Mouse (Mus musculus) limb, embryonic 11.5 days (tissue): ENCODE data around the gene Nrp1. TPM values are rescaled to one million over a fixed set of nuclear protein-coding genes. Genes with fewer than 3 reads are reported as not detected.

ENCODE experiments used
- ATAC-seq: fragments of 200-750 bp; cut with Nextera tagmentation; 2 replicates; pipeline ENCODE4 v1.8.0; 2017; ENCODE audit warnings: low read depth; ENCODE audit not compliant: insufficient number of reproducible peaks, low FRiP score, low TSS enrichment
- DNase-seq: peaks from one replicate; pipeline ENCODE4 v3.0.0-alpha.2; 2015; ENCODE audit warnings: low spot score
- H3K27ac ChIP-seq: fragments of 300-500 bp; sonication (generic); replicated peaks from 2 replicates; pipeline ENCODE4 v1.5.1; 2014; ENCODE audit warnings: low read depth, mild to moderate bottlenecking, low read length
- H3K27me3 ChIP-seq: fragments of 300-500 bp; sonication (generic); 2 replicates; pipeline ENCODE4 v1.6.1; 2014; ENCODE audit warnings: mild to moderate bottlenecking, low read length, mixed read lengths; ENCODE audit not compliant: control insufficient read depth, insufficient read depth
- H3K36me3 ChIP-seq: fragments of 300-500 bp; sonication (generic); 2 replicates; pipeline ENCODE4 v1.6.1; 2014; ENCODE audit warnings: mild to moderate bottlenecking, low read length, moderate library complexity, mixed read lengths; ENCODE audit not compliant: control insufficient read depth, insufficient read depth
- H3K4me1 ChIP-seq: fragments of 300-500 bp; sonication (generic); 2 replicates; pipeline ENCODE4 v1.6.1; 2014; ENCODE audit warnings: low read length, mixed read lengths; ENCODE audit not compliant: control insufficient read depth, insufficient read depth
- H3K4me2 ChIP-seq: fragments of 300-500 bp; sonication (generic); 2 replicates; pipeline ENCODE4 v1.6.1; 2014; ENCODE audit warnings: low read depth, mild to moderate bottlenecking, moderate library complexity; ENCODE audit not compliant: severe bottlenecking
- H3K4me3 ChIP-seq: fragments of 300-500 bp; sonication (generic); 2 replicates; pipeline ENCODE4 v1.5.1; 2014; ENCODE audit warnings: low read depth, low read length
- H3K9ac ChIP-seq: fragments of 300-500 bp; sonication (generic); 2 replicates; pipeline ENCODE4 v1.6.1; 2014; ENCODE audit warnings: mild to moderate bottlenecking, low read length
- H3K9me3 ChIP-seq: fragments of 300-500 bp; sonication (generic); 2 replicates; pipeline ENCODE4 v1.6.1; 2016; ENCODE audit warnings: low read length; ENCODE audit not compliant: control insufficient read depth
- WGBS: fragments of 180-500 bp; shearing (Covaris S2); extraction: QIAGEN DNeasy Blood & Tissue Kit; methylation state at CpG from one replicate; pipeline ENCODE4 v1.1.7; 2014; 5-methylcytosine and 5-hydroxymethylcytosine counted together
- polyA plus RNA-seq: library from polyadenylated mRNA; unstranded; fragments of >200 nt; fragmentation: Nextera tagmentation; extraction: Ambion mirVana; gene quantifications from 2 replicates; pipeline ENCODE4 v1.2.1, GENCODE M21; 2014

Nrp1 gene
- polyA plus RNA-seq, 1 experiment from 2014 or later = 51.1 TPM

DNA sequence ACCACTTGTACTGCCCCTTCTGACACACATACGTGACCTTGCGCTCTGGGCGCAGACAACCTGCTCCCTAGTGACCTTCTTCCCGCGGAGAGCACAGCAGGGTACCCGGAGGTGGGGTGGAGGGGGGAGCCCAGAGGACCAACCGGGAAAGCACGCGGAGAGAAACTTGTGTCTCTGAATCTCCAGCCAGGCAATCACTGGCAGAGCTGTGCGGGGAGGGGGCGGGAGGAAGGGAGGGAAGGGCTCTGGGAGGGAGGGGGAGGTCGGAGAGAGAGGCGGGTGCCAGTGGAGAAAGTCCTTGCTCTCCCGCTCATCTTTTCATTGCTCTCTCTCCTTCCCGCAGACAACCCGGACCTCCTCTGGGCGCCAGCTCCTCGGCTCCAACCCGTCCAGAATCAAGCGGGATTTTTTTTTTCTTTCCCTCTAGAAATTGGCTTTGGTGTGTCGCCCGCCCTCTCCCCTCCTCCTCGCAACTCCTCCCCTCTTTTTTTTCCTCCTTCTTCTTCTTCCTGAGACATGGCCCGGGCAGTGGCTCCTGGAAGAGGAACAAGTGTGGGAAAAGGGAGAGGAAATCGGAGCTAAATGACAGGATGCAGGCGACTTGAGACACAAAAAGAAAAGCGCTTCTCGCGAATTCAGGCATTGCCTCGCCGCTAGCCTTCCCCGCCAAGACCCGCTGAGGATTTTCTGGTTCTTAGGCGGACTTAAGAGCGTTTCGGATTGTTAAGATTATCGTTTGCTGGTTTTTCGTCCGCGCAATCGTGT, 534 bp downstream of the Nrp1 start:
- Histone ChIP-seq H3K9ac (peak overlapping the region; percentile 87), H3K27ac (peak overlapping the region; percentile 90), H3K27me3 (no peaks in the 10 kb centered on the region), H3K4me1 (peaks cover 14% of the 10 kb centered on the region), H3K4me2 (peak overlapping the region; percentile 100), H3K4me3 (peak overlapping the region; percentile 73), H3K9me3 (no peaks in the 10 kb centered on the region), H3K36me3 (no peaks in the 10 kb centered on the region)
- DNase-seq (peak; percentile 70), ATAC-seq (peak; percentile 8; the same call in 1 of the 2 replicates)
- WGBS = under 1% methylated on average over 40 of the region's 41 CpGs

DNA sequence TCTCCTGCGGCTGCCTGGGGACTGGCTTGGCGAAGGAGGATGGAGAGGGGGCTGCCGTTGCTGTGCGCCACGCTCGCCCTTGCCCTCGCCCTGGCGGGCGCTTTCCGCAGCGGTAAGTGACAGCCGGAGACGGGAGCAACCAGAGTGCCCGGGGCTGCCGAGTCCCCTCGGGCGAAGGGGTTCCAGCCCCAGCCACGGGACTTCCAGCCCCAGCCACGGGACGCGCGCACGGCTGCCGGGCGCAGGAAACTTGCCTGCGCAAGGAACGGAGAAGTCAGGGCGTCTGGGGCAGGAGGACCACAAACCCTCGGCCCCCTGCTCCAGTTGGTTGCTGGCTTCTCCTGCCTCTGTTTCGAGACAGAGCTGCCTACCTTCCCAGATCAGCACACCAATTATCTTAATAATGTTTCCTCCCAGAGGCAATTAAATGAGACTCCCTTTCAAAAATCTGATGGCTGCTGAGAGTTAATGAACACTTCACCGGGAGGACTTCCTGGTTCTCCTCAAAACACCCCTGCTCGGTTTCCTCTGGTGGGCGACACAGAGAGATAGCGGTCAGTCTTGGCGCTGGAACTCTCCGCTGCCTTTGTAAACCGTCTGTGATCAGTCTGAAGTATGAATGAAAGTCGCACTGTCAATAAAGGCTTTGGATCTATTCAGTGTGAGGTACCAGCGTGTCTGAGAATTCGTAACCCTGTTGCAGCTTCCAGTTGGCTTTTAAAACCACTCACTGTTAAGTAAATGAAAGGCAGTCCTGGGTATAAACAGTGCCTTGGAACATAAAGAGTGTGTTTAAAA, 1.3 kb downstream of the Nrp1 start:
- Histone ChIP-seq H3K4me1 (peaks cover 14% of the 10 kb centered on the region), H3K9ac (peak overlapping the region; percentile 87)
- WGBS = under 1% methylated on average over 40 of the region's 40 CpGs

DNA sequence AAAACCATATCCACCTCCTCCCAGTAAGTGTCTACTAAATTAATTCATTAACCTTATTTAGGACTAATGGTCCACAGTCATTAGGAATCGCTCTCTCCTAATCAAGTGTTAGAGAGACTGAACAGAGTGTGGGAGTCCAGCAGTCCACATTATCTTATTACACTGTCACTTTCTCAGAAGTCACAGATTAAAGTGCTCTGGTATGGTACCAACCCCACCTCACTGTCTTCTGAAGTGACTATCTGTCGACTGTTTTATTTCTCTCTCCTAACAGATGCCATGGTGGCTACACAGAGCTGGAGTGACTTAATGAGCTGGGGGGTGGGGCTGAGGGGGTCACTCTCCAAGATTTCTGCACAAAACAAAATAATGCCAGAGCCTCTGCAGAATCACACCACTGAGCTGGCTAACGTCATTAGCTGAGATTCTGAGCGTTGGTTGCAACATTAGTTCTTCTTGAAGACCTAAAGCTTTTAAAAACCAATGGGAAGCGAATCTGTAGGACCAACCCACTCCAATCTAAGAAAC, 3.0 kb downstream of the Nrp1 start:
- H3K9me3 ChIP-seq = no peaks in the 10 kb centered on the region
- no peak overlapping the region for H3K27ac ChIP-seq
- H3K4me3 ChIP-seq = peak overlapping the region; percentile 73
- peak overlapping the region; percentile 100 for H3K4me2 ChIP-seq
- 12% methylated on average over 5 of the region's 5 CpGs for WGBS
- no peaks in the 10 kb centered on the region; the same call in 1 of the 2 replicates for H3K36me3 ChIP-seq
- no peak overlapping the region for H3K9ac ChIP-seq
- no peaks in the 10 kb centered on the region for H3K27me3 ChIP-seq
- H3K4me1 ChIP-seq = peaks cover 14% of the 10 kb centered on the region
- no peak for DNase-seq
- ATAC-seq = no peak

More for the DNA sequence above, 1.3 kb downstream of the Nrp1 start:
- Histone ChIP-seq H3K27me3 (no peaks in the 10 kb centered on the region), H3K4me3 (peak overlapping the region; percentile 73), H3K9me3 (no peaks in the 10 kb centered on the region), H3K36me3 (no peaks in the 10 kb centered on the region), H3K27ac (peak overlapping the region; percentile 90), H3K4me2 (peak overlapping the region; percentile 100)
- ATAC-seq (no peak), DNase-seq (peak; percentile 70)

DNA sequence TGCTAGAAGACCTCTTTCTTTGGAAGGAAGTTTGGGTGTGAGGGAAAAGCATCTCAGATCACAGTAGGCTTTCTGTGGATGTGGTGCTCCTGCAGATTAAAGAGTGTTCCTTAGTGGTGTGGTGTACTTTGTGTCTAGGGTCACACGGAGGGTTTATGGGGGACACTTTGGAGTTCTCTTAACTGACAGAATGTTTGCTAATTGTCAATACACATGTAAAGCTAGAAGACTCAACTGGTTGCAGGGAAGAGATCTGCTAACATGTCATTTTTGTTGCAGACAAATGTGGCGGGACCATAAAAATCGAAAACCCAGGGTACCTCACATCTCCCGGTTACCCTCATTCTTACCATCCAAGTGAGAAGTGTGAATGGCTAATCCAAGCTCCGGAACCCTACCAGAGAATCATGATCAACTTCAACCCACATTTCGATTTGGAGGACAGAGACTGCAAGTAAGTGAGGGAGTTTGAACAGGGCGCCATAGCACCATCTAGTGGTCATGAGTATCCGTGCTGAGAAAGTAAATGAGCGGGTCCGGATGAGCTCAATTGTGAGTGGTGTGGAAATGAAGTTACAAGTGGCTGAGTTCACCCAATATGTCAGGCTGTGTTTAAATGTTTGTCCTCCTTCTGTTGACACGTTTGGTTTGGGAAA, 4.7 kb downstream of the Nrp1 start:
- 8% methylated on average over 11 of the region's 11 CpGs for WGBS
- Histone ChIP-seq H3K36me3 (no peaks in the 10 kb centered on the region; the same call in 1 of the 2 replicates), H3K4me2 (peak overlapping the region; percentile 32), H3K27me3 (no peaks in the 10 kb centered on the region), H3K9me3 (no peaks in the 10 kb centered on the region), H3K27ac (no peak overlapping the region), H3K4me1 (peaks cover 9% of the 10 kb centered on the region), H3K4me3 (peak overlapping the region; percentile 7; the same call in 1 of the 2 replicates), H3K9ac (no peak overlapping the region)
- ATAC-seq (no peak), DNase-seq (peak; percentile 87)

DNA sequence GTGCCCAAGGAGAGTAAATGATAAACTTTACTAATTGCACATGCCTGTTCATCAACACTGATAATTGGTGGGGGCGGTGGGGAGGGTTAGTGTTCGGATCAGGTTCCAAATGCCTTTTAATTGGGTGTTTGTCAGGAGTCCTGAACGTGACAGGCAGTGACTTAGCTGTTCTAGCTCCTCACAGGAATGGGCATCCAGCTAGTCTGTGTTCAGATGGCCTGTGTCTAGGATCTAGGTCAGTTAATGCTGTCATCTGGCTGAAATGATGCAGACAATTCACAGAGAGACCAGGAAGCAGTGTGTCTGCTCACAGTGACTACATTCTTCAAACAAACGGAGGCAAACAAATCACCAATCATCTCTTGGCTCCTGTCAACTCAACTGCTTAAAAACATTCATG, 12.1 kb downstream of the Nrp1 start:
- H3K4me2 ChIP-seq = no peak overlapping the region
- no peak overlapping the region for H3K9ac ChIP-seq
- H3K9me3 ChIP-seq = no peaks in the 10 kb centered on the region
- no peaks in the 10 kb centered on the region for H3K4me1 ChIP-seq
- no peaks in the 10 kb centered on the region for H3K27me3 ChIP-seq
- no peak for ATAC-seq
- H3K4me3 ChIP-seq = no peak overlapping the region
- H3K27ac ChIP-seq = no peak overlapping the region
- WGBS = 51% methylated on average over 4 of the region's 4 CpGs
- DNase-seq = no peak
- no peaks in the 10 kb centered on the region; the same call in 1 of the 2 replicates for H3K36me3 ChIP-seq

DNA sequence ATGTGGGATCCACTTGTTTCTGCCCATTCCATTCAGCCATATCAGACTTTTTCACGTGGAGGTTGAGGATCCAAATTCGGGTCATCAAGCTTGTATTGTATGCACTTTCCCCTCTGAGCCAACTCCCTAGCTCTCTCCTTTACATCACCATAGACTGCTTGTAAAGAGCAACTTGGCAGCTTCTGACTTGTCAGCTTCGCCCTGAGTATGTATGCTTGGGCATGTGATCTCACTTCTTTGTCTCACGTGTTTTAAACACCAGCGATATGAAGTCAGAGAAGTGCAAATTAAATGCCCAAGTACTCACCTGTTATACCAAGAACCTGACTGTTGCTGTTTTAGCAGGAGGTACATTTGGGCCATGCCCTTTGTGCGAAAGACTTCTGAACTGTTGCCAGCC, 12.6 kb downstream of the Nrp1 start:
- Histone ChIP-seq H3K36me3 (no peaks in the 10 kb centered on the region; the same call in 1 of the 2 replicates), H3K9ac (no peak overlapping the region), H3K4me3 (no peak overlapping the region), H3K27ac (no peak overlapping the region), H3K4me2 (no peak overlapping the region), H3K27me3 (no peaks in the 10 kb centered on the region), H3K4me1 (no peaks in the 10 kb centered on the region), H3K9me3 (no peaks in the 10 kb centered on the region)
- ATAC-seq = no peak
- DNase-seq = no peak
- 88% methylated on average over 6 of the region's 6 CpGs for WGBS

DNA sequence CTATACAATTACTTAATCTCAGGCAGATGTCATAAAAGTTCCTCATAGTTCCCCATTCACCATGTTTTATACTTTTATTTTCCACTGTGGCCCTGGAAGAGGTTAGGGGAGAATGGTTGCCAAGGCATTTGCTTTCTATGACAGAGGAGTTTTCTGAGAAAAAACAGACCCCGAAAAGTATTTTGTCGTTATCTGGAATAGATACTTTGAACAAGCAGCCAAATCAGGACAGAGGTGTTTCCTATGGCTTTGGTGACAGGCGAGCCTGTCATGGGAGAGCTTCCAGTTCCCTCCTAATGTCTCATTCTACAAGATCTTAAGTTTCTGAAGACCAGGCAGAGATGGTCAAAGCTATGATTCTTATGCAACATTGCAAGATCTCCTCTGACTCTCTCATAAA, 13.4 kb downstream of the Nrp1 start:
- Histone ChIP-seq H3K9ac (no peak overlapping the region), H3K27ac (no peak overlapping the region), H3K4me3 (no peak overlapping the region), H3K4me1 (no peaks in the 10 kb centered on the region), H3K4me2 (no peak overlapping the region), H3K9me3 (no peaks in the 10 kb centered on the region), H3K36me3 (no peaks in the 10 kb centered on the region), H3K27me3 (no peaks in the 10 kb centered on the region)
- DNase-seq (no peak), ATAC-seq (no peak)
- 64% methylated on average over 3 of the region's 3 CpGs for WGBS

DNA sequence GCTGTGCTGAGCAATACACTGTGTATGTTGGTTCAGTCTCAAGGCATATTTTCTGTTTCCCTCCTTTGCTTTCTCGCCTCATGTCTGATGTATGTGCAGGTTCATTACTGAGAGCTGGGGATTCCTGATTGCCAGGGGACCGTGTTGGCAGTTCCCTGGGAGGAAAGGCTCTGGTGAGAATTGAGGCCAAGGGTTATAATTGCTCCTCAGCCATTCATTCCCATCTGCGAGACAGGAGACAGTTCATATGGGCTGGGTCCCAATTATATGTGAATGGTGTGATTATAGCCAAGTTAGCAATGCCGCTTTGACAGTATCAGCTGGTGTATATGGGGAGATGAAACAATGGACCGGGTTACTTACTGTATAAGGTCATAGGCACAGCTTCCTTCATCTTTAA, 14.3 kb downstream of the Nrp1 start:
- Histone ChIP-seq H3K27me3 (no peaks in the 10 kb centered on the region), H3K4me1 (no peaks in the 10 kb centered on the region)
- 83% methylated on average over 5 of the region's 5 CpGs for WGBS

More for the DNA sequence above, 14.3 kb downstream of the Nrp1 start:
- no peak for DNase-seq
- H3K36me3 ChIP-seq = no peaks in the 10 kb centered on the region
- no peak overlapping the region for H3K9ac ChIP-seq
- H3K27ac ChIP-seq = no peak overlapping the region
- no peaks in the 10 kb centered on the region for H3K9me3 ChIP-seq
- H3K4me3 ChIP-seq = no peak overlapping the region
- no peak overlapping the region for H3K4me2 ChIP-seq
- ATAC-seq = no peak
